ENCODE assay signal across 9 mouse cellular contexts in the genomic region with DNA sequence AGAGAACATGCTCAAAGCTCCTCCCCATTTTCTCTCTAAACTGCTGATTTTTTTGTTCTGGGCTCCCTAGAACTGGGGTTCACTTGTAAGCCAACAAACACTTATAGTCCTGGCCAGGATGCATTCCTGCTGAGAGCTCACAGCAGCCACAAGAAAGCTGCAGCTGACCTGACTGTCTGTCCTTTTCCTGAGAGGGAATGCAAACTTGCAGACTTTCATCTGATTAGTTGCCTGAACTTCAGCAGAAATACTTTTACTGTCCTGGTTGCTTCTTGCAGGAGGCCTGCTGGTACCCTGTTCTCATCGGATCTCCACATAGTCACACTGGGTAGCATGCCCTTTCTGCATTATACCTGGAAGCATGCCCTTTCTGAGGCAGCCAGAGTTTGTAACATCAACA.
DNase-seq lines count a peak whose midpoint lies in the region; ATAC-seq and TF ChIP-seq lines count a peak whose summit lies in the region.
"Had no signal": no experiment of that assay in that cellular context is flagged by ENCODE, and none has a peak within 500 bp of the region (broad histone marks: within the 10 kb centered on the region; RNA-seq: fewer than 3 reads in every experiment).

No protein-coding gene starts in this region.

- peaks cover 7% of the 10 kb centered on the region; the same call in 1 of the 2 replicates for H3K4me1 ChIP-seq in heart, postnatal 0 days (ENCODE audit: control insufficient read depth, insufficient read depth)
- peaks cover 31% of the 10 kb centered on the region for H3K4me1 ChIP-seq in limb, embryonic 12.5 days (replicated peaks)

- no peaks in the 10 kb centered on the region for H3K36me3 ChIP-seq in heart, postnatal 0 days (replicated peaks; ENCODE audit: control insufficient read depth, insufficient read depth, low read length)
- no peaks in the 10 kb centered on the region for H3K36me3 ChIP-seq in limb, embryonic 12.5 days
- H3K36me3 ChIP-seq: heart, embryonic 12.5 days had no signal

- DNase-seq in heart, postnatal 0 days (ENCODE audit: low spot score): no peak
- no peak for DNase-seq in heart, postnatal 4 days
- peak; percentile 22 for DNase-seq in retina, embryonic 14.5 days (ENCODE audit: low spot score)
- no peak for DNase-seq in retina, postnatal 1 day
- DNase-seq in yolk sac, embryonic 10.5 days (ENCODE audit: low spot score): peak; percentile 2
- no peak for DNase-seq in right cerebral cortex, postnatal 4 days
- no peak for DNase-seq in adrenal gland, postnatal 14 days

- TF ChIP-seq CTCF in heart, postnatal 0 days (IDR thresholded peaks at IDR 0.05; ENCODE audit: low read depth): no peak

- ATAC-seq in heart, postnatal 0 days (ENCODE audit: insufficient read depth, low read depth): no peak
- no peak for ATAC-seq in limb, embryonic 12.5 days (ENCODE audit: insufficient number of reproducible peaks, insufficient read depth, low FRiP score, low TSS enrichment, low read depth)

- WGBS in heart, postnatal 0 days: 8% methylated on average over 1 of the region's 1 CpGs
- WGBS in limb, embryonic 12.5 days: 5% methylated on average over 1 of the region's 1 CpGs

- TF ChIP-seq EP300 in heart, postnatal 0 days (IDR thresholded peaks at IDR 0.05; ENCODE audit: low read depth): no peak

- H3K4me3 ChIP-seq in heart, postnatal 0 days (ENCODE audit: low read depth, low read length): no peak overlapping the region
- H3K4me3 ChIP-seq in limb, embryonic 12.5 days (replicated peaks): no peak overlapping the region
- H3K4me3 ChIP-seq: heart, embryonic 12.5 days had no signal

- H3K4me2 ChIP-seq in heart, postnatal 0 days (ENCODE audit: low read depth, low read length): no peak overlapping the region
- peak overlapping the region; percentile 0; the same call in 1 of the 2 replicates for H3K4me2 ChIP-seq in limb, embryonic 12.5 days
- H3K4me2 ChIP-seq: heart, embryonic 12.5 days had no signal

- H3K27ac ChIP-seq in heart, postnatal 0 days (ENCODE audit: low read depth): 0 out of 2 replicates have a peak overlapping the region, but pooled peaks have one; percentile 11
- peak overlapping the region; percentile 74 for H3K27ac ChIP-seq in limb, embryonic 12.5 days

- no peak overlapping the region for H3K9ac ChIP-seq in heart, postnatal 0 days (replicated peaks; ENCODE audit: low read depth, low read length)
- no peak overlapping the region for H3K9ac ChIP-seq in limb, embryonic 12.5 days (replicated peaks)
- H3K9ac ChIP-seq: heart, embryonic 12.5 days had no signal

- H3K9me3 ChIP-seq in heart, postnatal 0 days (replicated peaks; ENCODE audit: control insufficient read depth, low read length): no peaks in the 10 kb centered on the region
- no peaks in the 10 kb centered on the region for H3K9me3 ChIP-seq in limb, embryonic 12.5 days
- H3K9me3 ChIP-seq: heart, embryonic 12.5 days had no signal

- no peaks in the 10 kb centered on the region for H3K27me3 ChIP-seq in heart, postnatal 0 days (ENCODE audit: control insufficient read depth, insufficient read depth, low read length)
- H3K27me3 ChIP-seq in limb, embryonic 12.5 days: no peaks in the 10 kb centered on the region
- H3K27me3 ChIP-seq: heart, embryonic 12.5 days had no signal

Comparison
In these comparisons a context has a peak if more than half of its experiments do, and no peak if none do; other contexts are left out.
1. DNase-seq: peak in retina, embryonic 14.5 days (single experiment) and yolk sac, embryonic 10.5 days (single experiment); none in heart, postnatal 0 days (single experiment), heart, postnatal 4 days (single experiment), retina, postnatal 1 day (single experiment), right cerebral cortex, postnatal 4 days (single experiment) and adrenal gland, postnatal 14 days (single experiment).